Mouse (Mus musculus) layer of hippocampus, adult 9-10 months (tissue): Measurements from ENCODE around the gene Gm12695.

Experiments used
- DNase-seq: peaks from one replicate; pipeline ENCODE4 v3.0.0; 2022; ENCODE audit warnings: low spot score

Gm12695 gene

DNA sequence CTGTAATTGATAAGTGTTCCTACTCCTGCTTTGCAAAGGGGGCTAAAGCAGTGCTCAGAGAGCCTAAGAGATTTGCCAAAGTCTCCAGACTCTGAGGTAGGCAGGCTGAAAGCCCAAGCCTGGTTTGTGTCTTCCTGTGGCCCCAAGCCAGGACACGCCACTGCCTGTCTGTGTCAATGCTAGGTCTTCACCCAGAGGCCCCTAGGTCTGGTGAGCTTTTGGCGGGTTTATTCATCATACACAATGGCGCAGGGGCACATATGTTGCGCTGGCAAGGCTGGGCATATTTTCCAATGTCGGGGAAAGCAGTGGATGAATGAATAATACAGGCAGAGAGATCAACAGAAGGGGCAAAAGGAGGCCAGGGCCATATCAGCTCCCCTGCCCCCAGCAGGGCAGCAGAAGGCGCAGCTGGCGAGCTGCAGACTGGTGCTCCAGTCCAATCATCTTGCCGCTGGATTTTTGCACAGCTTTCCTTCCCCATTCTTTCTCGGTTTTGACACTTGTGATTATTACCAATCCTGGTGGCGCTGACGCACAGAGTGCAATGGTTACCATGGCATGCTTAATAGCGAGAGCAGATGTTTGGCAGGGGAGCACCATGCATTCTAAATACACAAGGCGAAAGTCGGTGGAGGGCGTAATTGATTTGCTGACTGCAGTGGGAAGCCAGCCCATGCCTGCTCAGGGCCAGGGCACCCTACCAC lies 87.3 kb downstream of the Gm12695 start:
- no peak for DNase-seq

- DNase-seq: peak; percentile 49
These were observed 88.2 kb downstream of the Gm12695 start for GRCm38 (mm10) chr4:96696614-96697360.

DNA sequence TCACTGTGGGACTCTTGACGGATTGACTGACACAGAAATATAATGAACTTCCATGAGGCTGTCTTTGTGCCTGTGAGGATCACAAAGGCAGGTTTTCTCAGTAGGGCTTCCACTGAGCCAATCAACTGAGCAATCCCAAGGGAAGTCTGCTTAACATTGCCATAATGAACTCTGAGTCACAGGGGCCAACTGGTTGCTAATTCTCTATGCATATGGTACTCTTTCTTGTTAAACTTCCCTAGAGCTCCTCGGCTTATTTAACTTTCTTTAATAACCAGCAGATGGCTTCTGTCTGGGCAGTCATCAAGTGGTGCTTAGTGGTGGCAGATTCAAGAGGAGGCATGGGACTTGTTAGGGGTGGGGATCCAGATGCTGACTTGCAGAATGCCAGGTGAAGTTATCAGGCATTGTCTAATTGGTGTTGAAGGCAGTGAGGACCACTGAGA lies 97.6 kb downstream of the Gm12695 start:
- DNase-seq: no peak

DNA sequence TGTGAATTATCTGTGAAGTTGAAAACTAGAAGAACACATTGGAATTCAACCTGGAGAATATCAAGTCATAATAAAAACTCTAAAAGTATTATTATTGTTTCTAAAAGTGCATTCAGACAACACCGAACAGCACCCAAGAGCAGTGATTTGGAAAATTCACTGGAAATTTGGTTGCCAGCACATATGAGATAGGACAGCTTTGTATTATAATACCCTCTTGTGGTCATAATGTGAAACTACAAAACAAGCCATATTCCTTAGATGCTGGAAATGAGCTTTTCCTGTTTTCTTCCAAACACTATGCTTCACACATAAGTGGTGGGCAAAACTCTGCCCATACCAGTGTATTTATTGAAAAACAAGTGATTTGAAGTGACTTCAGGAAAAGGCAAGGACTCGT lies 101.5 kb downstream of the Gm12695 start:
- DNase-seq: peak; percentile 39

DNA sequence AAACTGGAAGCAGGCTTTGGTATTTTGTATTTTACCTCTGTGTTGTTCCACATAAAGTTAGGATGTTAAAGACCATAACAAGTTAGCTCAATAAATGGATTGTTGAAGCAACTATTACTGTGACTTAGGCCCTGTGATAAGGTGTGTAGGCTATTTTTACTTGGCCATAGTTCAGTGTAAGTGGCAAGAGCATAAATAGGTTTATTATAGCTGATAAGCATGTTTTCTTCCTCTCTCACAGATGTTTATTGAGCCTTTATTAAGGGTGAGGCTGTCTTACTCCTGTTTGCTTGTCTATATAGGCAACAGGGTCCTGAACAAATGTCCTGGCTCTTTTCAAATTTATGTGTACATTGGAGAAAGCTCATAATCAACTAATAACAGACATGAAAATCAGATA lies 104.0 kb downstream of the Gm12695 start:
- DNase-seq: no peak

- no peak for DNase-seq
These were observed 104.8 kb downstream of the Gm12695 start for GRCm38 (mm10) chr4:96680233-96680632.
